ENCODE assay signal across 8 mouse cellular contexts in genomic region chr5:138441286-138442194, GRCm38 (mm10). TPM values are rescaled to one million over a fixed set of nuclear protein-coding genes. Genes with fewer than 3 reads are reported as not detected.
A peak's percentile ranks its signal among the peaks of the same experiment; 100 is the strongest.
DNase-seq lines count a peak whose midpoint lies in the region; ATAC-seq lines count a peak whose summit lies in the region.

Zfp157 (plus strand) TSS chr5:138441468.

- peak within 1 kb of the TSS; percentile 83 for H3K4me3 ChIP-seq in hindbrain, embryonic 16.5 days (ENCODE audit: low read length)
- peak within 1 kb of the TSS; percentile 85 for H3K4me3 ChIP-seq in macrophage (ENCODE audit: inconsistent target)

- peak within 1 kb of the TSS; percentile 96 for H3K9ac ChIP-seq in hindbrain, embryonic 16.5 days (ENCODE audit: low read depth, low read length)

- ATAC-seq in hindbrain, embryonic 16.5 days: peak; percentile 100

- H3K4me1 ChIP-seq in hindbrain, embryonic 16.5 days (ENCODE audit: control insufficient read depth, insufficient read depth, low read depth, low read length): peaks cover 17% of the 10 kb centered on the region

- H3K79me2 ChIP-seq in macrophage (ENCODE audit: inconsistent target): peaks cover 29% of the 10 kb centered on the region; the same call in 1 of the 2 replicates

- H3K9me3 ChIP-seq in hindbrain, embryonic 16.5 days (ENCODE audit: control insufficient read depth, low read length): no peaks in the 10 kb centered on the region

- H3K4me2 ChIP-seq in hindbrain, embryonic 16.5 days (ENCODE audit: low read length): peak within 1 kb of the TSS; percentile 96

- peak; percentile 76 for DNase-seq in WW6 (ENCODE audit: low read depth, low spot score)
- peak; percentile 75 to 92 for DNase-seq in cerebellum, postnatal 4 days (ENCODE audit: low spot score in 2 of 2)
- peak; percentile 90 for DNase-seq in gastrocnemius, adult 18-20 months (ENCODE audit: low spot score)
- peak; percentile 89 to 91 for DNase-seq in left cerebral cortex, adult 18-20 months (ENCODE audit: low spot score in 2 of 2)
- DNase-seq in right cerebral cortex, adult 18-20 months: peak; percentile 95
- peak; percentile 54 for DNase-seq in urinary bladder, postnatal 10 days (ENCODE audit: low spot score)

- peak within 1 kb of the TSS; percentile 87 for H3K27ac ChIP-seq in hindbrain, embryonic 16.5 days (ENCODE audit: low read depth, low read length)
- peak within 1 kb of the TSS; percentile 46 for H3K27ac ChIP-seq in macrophage

- WGBS in hindbrain, embryonic 16.5 days: under 1% methylated on average over 40 of the region's 49 CpGs
- under 1% methylated on average over 49 of the region's 49 CpGs for WGBS in macrophage (ENCODE audit: missing documents)

- no peaks in the 10 kb centered on the region for H3K27me3 ChIP-seq in hindbrain, embryonic 16.5 days (replicated peaks; ENCODE audit: control insufficient read depth, insufficient read depth, low read length)

- H3K36me3 ChIP-seq in hindbrain, embryonic 16.5 days (ENCODE audit: control insufficient read depth, insufficient read depth, low read length): peaks cover 17% of the 10 kb centered on the region
- H3K36me3 ChIP-seq in macrophage (ENCODE audit: inconsistent target): peaks cover 14% of the 10 kb centered on the region; the same call in 1 of the 2 replicates

RNA-seq across cellular contexts. Expression of gene Zfp157, which starts in this region (rescaled TPM):
- total RNA-seq in gastrocnemius, adult 18-20 months (2021): 1 to 10 TPM; 1.7 to 1.8 TPM
- 52.6 and 54.1 TPM in 2 replicates for polyA plus RNA-seq in hindbrain, embryonic 16.5 days (2015; fragmentation: Nextera tagmentation; extraction: Ambion mirVana)
- total RNA-seq in left cerebral cortex, adult 18-20 months (2021): 10 to 100 TPM; 21.2 to 22.1 TPM
- 10 to 100 TPM in 17 of 26 experiments, 1 to 10 TPM in 9; 3.4 to 58.4 (median 17.7) TPM for total RNA-seq in macrophage (2018; cell fraction: chromatin; rRNA removed)
- total RNA-seq in macrophage (2018; cell fraction: cytosol; rRNA removed): 1 to 10 TPM in 18 of 26 experiments, under 1 TPM in 8; 0.33 to 5.9 (median 2.4) TPM
- 10 to 100 TPM in 9 of 26 experiments, 1 to 10 TPM in 17; 1.6 to 32.5 (median 6.5) TPM for total RNA-seq in macrophage (2018; cell fraction: nucleus; rRNA removed)
- polyA plus RNA-seq in macrophage (2018): 4.4 to 5.6 TPM (median 5.3 TPM) in 3 replicates

Comparison
In these comparisons a context has a peak if more than half of its experiments do, and no peak if none do; other contexts are left out.
1. Peak in every context shown above with its lines: DNase-seq, ATAC-seq, H3K4me3 ChIP-seq and H3K27ac ChIP-seq.
2. RNA of gene Zfp157 (total RNA-seq): 21.2 to 22.1 TPM in left cerebral cortex, adult 18-20 months; 1.7 to 1.8 TPM in gastrocnemius, adult 18-20 months; every median in the first group is over 4 times any median in the second.